Mouse (Mus musculus): Measurements from ENCODE around the gene Srsf2. TPM values are rescaled to one million over a fixed set of nuclear protein-coding genes. Genes with fewer than 3 reads are reported as not detected.
A peak's percentile ranks its signal among the peaks of the same experiment; 100 is the strongest.
"Not testable (repeated sequence)": the region's sequence is repeated elsewhere in the genome, so short reads cannot be mapped to it uniquely, and the experiment has no call there.

Gene Srsf2
- polyA plus RNA-seq, 1 experiment from 2014 or later = 663 TPM

DNA sequence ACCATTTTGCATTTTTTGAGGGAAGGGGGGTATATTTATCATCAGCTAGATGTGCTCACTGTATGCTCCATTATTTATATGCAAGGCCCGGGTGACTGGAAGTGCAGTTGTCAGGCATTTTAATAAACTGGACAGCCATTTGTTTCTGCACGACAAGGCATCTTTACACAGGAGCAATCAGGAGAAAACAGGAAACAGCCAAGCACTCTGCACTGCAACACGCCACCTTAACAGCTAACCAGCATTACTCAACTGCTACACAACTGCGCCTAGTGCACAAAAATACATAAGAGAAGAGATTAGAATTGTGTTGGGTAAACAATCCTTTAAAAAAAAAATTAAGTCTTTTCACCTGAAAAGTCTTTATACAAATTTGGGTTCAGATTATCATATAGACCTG lies 2.8 kb downstream of the Srsf2 start:
- Histone ChIP-seq H3K9me3 (ENCODE audit: control insufficient read depth, low read length) (no peaks in the 10 kb centered on the region), H3K4me2 (ENCODE audit: low read depth, low read length) (peak overlapping the region; percentile 67), H3K27me3 (replicated peaks; ENCODE audit: control insufficient read depth, insufficient read depth, low read length) (no peaks in the 10 kb centered on the region), H3K27ac (replicated peaks; ENCODE audit: low read depth, low read length) (no peak overlapping the region), H3K4me3 (ENCODE audit: low read depth, low read length) (peak overlapping the region; percentile 99), H3K36me3 (ENCODE audit: control insufficient read depth, insufficient read depth, low read length) (peaks cover 45% of the 10 kb centered on the region), H3K9ac (ENCODE audit: low read depth, low read length) (no peak overlapping the region), H3K4me1 (ENCODE audit: control insufficient read depth, insufficient read depth, low read length) (peaks cover 12% of the 10 kb centered on the region)
- DNase-seq (ENCODE audit: low spot score) (no peak), ATAC-seq (ENCODE audit: low read depth) (no peak)
- 55% methylated on average over 4 of the region's 4 CpGs for WGBS

DNA sequence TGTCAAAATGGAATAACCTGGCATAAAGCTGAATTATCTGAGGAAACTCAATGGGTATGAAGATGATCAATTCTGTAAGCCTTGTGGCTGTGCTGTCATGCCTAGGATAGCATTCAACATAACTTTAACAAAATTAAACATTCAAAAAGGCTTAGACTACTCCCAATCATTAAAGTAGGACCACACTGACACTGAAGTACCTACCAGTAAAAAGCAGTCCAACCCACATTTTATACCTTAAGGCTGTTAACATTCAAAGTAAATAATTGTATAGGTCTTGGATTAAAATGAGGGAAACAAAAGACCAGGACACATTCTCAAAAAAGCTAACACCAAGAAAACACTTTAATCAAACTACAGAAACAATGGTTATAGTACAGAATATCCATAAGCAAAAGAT lies 3.3 kb downstream of the Srsf2 start:
- Histone ChIP-seq H3K9me3 (ENCODE audit: control insufficient read depth, low read length) (no peaks in the 10 kb centered on the region), H3K4me3 (ENCODE audit: low read depth, low read length) (no peak overlapping the region), H3K9ac (ENCODE audit: low read depth, low read length) (no peak overlapping the region), H3K4me2 (ENCODE audit: low read depth, low read length) (no peak overlapping the region), H3K4me1 (ENCODE audit: control insufficient read depth, insufficient read depth, low read length) (peaks cover 7% of the 10 kb centered on the region), H3K36me3 (ENCODE audit: control insufficient read depth, insufficient read depth, low read length) (peaks cover 45% of the 10 kb centered on the region), H3K27ac (replicated peaks; ENCODE audit: low read depth, low read length) (no peak overlapping the region), H3K27me3 (replicated peaks; ENCODE audit: control insufficient read depth, insufficient read depth, low read length) (no peaks in the 10 kb centered on the region)
- DNase-seq (ENCODE audit: low spot score) = no peak
- ATAC-seq (ENCODE audit: low read depth) = no peak

DNA sequence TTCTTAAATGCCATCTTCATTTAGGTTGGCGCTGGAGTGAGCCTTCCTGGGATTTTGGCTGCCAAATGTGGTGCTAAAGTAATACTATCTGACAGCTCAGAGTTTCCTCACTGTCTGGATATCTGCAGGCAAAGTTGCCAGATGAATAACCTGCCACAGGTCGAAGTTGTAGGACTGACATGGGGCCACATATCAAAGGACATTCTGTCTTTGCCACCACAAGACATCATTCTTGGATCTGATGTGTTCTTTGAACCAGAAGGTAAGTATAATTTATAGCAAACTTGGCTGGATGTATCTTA lies 4.1 kb downstream of the Srsf2 start:
- H3K9me3 ChIP-seq (ENCODE audit: control insufficient read depth, low read length); DNase-seq (ENCODE audit: low spot score); H3K27ac ChIP-seq (replicated peaks; ENCODE audit: low read depth, low read length); H3K9ac ChIP-seq (ENCODE audit: low read depth, low read length); H3K4me1 ChIP-seq (ENCODE audit: control insufficient read depth, insufficient read depth, low read length); ATAC-seq (ENCODE audit: low read depth); H3K4me2 ChIP-seq (ENCODE audit: low read depth, low read length); H3K4me3 ChIP-seq (ENCODE audit: low read depth, low read length); H3K27me3 ChIP-seq (replicated peaks; ENCODE audit: control insufficient read depth, insufficient read depth, low read length): not testable (repeated sequence)
- WGBS = 69% methylated on average over 2 of the region's 2 CpGs
- peaks cover 45% of the 10 kb centered on the region for H3K36me3 ChIP-seq (ENCODE audit: control insufficient read depth, insufficient read depth, low read length)

DNA sequence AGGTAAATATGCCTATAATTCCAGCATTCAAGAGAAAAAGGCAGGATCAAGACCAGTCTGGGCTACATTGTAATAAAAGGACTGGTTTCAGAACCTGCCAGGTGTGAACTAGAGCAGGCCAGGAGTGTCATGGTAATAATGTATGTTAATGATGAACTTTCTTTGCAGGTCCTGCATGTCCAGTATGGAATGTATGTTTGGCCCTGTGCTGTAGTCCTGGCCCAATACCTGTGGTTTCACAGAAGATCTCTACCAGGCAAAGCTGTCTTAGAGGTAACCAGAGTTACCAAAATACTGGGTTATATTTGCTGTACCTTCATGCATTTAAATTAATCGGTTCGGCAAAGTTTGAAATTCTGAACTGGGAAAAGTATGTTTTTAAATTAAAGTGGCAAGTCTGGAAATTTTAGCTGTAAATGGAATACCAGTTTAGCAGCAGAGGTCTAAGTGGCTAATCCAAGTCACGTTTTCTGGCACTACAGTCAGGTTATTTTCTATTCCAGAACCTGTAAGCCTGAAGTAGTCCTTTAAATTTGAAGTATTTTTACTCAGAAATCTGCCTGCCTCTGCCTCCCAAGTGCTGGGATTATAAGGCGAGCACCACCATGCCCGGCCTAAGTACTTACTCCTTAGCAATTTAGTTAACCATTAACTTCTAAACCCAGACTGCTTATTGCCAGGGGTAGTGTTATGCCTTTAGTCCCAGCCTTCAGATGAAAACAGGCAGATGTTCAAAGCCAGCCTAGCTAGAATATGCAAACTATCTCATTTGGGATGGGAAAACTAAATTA lies 4.6 kb downstream of the Srsf2 start:
- DNase-seq (ENCODE audit: low spot score) = no peak
- no peak overlapping the region for H3K27ac ChIP-seq (replicated peaks; ENCODE audit: low read depth, low read length)
- 74% methylated on average over 5 of the region's 5 CpGs for WGBS

DNA sequence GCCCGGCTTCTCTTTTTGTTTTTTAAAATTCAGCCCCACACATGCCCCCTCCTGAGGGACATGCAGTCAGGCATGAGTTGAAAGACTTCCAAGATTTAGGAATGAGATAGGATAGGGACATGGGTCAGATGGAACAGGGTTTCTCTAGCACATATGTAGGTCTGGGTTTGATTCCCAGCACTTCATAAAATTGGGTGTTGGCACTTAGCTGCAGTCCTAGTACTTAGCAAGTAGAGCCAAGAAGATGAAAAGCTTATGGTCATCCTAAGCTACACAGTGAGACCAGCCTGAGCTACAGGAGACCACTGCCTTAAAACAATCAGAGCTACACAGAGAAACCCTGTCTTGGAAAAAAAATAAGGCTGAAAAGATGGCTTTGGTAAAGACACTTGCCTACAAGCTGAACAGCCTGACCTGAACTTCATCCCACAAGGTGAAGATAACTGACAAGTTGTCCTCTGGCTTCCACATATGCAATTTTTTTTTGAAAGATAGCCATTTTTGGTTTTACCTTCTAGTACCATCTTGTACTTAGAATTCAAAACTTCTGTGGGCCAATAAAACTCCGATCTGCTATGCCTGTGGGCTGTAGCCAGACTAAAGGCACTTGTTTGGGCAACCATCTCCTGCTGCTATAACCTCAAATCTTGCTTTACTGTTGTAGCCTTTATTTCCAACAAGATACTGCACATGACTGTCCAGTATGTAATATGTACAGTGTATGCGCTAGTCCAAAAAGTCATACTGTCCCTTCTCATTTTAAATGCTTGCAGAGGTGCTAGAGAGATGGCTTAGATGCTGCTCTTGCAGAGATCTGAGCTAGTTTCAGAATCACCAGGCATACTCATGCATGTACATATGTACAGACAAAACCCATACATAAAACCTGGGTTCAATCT lies 5.5 kb downstream of the Srsf2 start:
- no peak for ATAC-seq (ENCODE audit: low read depth)
- Histone ChIP-seq H3K27me3 (replicated peaks; ENCODE audit: control insufficient read depth, insufficient read depth, low read length) (no peaks in the 10 kb centered on the region), H3K4me3 (ENCODE audit: low read depth, low read length) (no peak overlapping the region), H3K9me3 (ENCODE audit: control insufficient read depth, low read length) (no peaks in the 10 kb centered on the region), H3K36me3 (ENCODE audit: control insufficient read depth, insufficient read depth, low read length) (peaks cover 45% of the 10 kb centered on the region), H3K4me1 (ENCODE audit: control insufficient read depth, insufficient read depth, low read length) (0 out of 2 replicates have a peak, but pooled peaks cover 7% of the 10 kb centered on the region), H3K4me2 (ENCODE audit: low read depth, low read length) (no peak overlapping the region), H3K27ac (replicated peaks; ENCODE audit: low read depth, low read length) (no peak overlapping the region), H3K9ac (ENCODE audit: low read depth, low read length) (no peak overlapping the region)
- no peak for DNase-seq (ENCODE audit: low spot score)
- WGBS = 82% methylated on average over 3 of the region's 3 CpGs

More for the DNA sequence above, 4.6 kb downstream of the Srsf2 start:
- Histone ChIP-seq H3K27me3 (replicated peaks; ENCODE audit: control insufficient read depth, insufficient read depth, low read length) (no peaks in the 10 kb centered on the region), H3K4me3 (ENCODE audit: low read depth, low read length) (no peak overlapping the region), H3K36me3 (ENCODE audit: control insufficient read depth, insufficient read depth, low read length) (peaks cover 45% of the 10 kb centered on the region), H3K4me1 (ENCODE audit: control insufficient read depth, insufficient read depth, low read length) (0 out of 2 replicates have a peak, but pooled peaks cover 7% of the 10 kb centered on the region), H3K4me2 (ENCODE audit: low read depth, low read length) (no peak overlapping the region), H3K9ac (ENCODE audit: low read depth, low read length) (no peak overlapping the region), H3K9me3 (ENCODE audit: control insufficient read depth, low read length) (no peaks in the 10 kb centered on the region)
- no peak for ATAC-seq (ENCODE audit: low read depth)

DNA sequence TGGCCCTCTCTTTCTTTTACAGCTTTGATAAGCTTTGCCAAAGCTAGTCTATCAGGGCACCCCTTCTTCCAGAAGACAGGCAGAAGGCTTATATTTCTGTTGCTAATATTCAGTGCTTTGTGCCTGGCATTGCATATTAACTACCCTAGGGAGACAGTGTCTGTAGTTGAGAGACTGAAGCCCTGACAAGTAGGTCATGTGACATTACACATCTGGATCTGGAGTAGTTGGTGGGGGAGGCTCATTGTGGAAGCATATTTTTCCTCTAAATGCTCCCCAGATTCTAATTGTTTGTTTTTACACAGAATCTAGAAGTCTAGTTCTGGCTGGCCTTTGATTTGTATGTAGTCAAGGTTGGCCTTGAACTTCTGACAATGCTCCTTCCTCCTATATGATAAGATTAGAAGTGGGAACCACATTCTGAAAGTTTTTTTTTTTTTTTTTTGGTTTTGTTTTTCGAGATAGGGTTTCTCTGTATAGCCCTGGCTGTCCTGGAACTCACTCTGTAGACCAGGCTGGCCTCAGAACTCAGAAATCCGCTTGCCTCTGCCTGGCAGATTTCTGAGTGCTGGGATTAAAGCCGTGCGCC lies 6.2 kb downstream of the Srsf2 start:
- peaks cover 8% of the 10 kb centered on the region; the same call in 1 of the 2 replicates for H3K4me1 ChIP-seq (ENCODE audit: control insufficient read depth, insufficient read depth, low read length)
- H3K27me3 ChIP-seq (replicated peaks; ENCODE audit: control insufficient read depth, insufficient read depth, low read length) = no peaks in the 10 kb centered on the region
- no peak overlapping the region for H3K9ac ChIP-seq (ENCODE audit: low read depth, low read length)
- 79% methylated on average over 4 of the region's 4 CpGs for WGBS
- DNase-seq (ENCODE audit: low spot score) (no peak), ATAC-seq (ENCODE audit: low read depth) (no peak)
- H3K27ac ChIP-seq (replicated peaks; ENCODE audit: low read depth, low read length) = peak overlapping the region; percentile 63
- no peak overlapping the region for H3K4me3 ChIP-seq (ENCODE audit: low read depth, low read length)
- H3K4me2 ChIP-seq (ENCODE audit: low read depth, low read length) = no peak overlapping the region
- no peaks in the 10 kb centered on the region for H3K9me3 ChIP-seq (ENCODE audit: control insufficient read depth, low read length)
- H3K36me3 ChIP-seq (ENCODE audit: control insufficient read depth, insufficient read depth, low read length) = peaks cover 45% of the 10 kb centered on the region

DNA sequence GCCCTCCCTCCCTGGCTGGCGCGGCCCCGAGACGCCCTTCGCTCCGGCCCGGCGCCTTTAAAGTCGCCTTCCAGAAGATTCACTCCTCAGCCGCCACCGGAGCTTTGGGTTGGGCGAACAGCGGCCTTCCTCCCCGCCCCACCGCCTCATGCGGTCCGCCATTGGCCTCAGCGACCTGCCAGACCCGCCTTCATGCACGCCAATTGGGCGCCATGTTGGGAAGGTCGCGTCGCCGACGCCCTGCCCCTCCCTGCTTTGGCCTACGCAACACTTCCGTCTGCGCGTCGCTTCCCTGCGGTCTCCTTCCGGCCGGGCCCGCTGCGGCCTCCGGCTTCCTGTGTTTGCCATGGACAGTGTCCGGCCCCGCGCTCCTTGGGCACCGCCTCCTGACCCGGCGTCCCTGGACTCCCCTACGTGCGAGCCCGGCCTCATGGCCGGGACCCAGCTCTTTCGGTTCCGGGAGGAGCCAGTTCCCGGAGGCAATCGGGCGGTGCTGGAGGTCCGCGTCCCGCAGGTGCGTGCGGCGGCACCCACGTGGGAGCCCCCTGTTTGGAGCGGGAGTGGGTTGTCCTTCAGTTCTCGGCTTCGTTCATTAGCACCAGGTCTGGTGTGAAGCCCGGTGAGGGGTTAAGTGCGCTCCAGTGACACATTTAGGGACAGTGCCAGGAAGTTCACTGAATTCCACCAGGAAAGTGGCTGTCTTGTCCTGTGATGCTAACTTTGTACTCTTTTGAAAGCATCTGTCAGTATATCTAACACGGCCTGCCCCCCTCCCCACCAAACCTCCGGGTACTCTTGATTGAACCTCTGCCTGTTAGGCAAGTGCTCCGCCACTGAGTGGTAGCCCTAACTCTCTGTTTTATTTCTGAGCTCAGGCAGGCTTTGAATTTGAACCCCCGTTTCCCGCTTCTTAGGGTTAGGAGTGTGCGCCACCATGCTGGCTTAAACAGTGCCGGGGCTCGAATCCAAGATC lies 9.3 kb downstream of the Srsf2 start, which contains the start of the genes Mettl23 and Jmjd6:
Gene Mettl23 (plus strand): TSS at position 18 of the 973 bp plus-strand sequence.
Gene Jmjd6 (minus strand): TSS at position 189 of the 973 bp plus-strand sequence.
- DNase-seq (ENCODE audit: low spot score) (peak; percentile 99), ATAC-seq (ENCODE audit: low read depth) (peak; percentile 97)
- Histone ChIP-seq H3K27me3 (replicated peaks; ENCODE audit: control insufficient read depth, insufficient read depth, low read length) (no peaks in the 10 kb centered on the region), H3K9ac (ENCODE audit: low read depth, low read length) (peak within 1 kb of the TSS; percentile 84), H3K36me3 (ENCODE audit: control insufficient read depth, insufficient read depth, low read length) (peaks cover 42% of the 10 kb centered on the region), H3K4me3 (ENCODE audit: low read depth, low read length) (peak within 1 kb of the TSS; percentile 74), H3K4me2 (ENCODE audit: low read depth, low read length) (peak within 1 kb of the TSS; percentile 60), H3K4me1 (ENCODE audit: control insufficient read depth, insufficient read depth, low read length) (peaks cover 23% of the 10 kb centered on the region), H3K9me3 (ENCODE audit: control insufficient read depth, low read length) (no peaks in the 10 kb centered on the region), H3K27ac (replicated peaks; ENCODE audit: low read depth, low read length) (peak within 1 kb of the TSS; percentile 97)
- under 1% methylated on average over 50 of the region's 72 CpGs for WGBS
